Mouse (Mus musculus): ENCODE data around the gene Zfp354b.

GRCm38 (mm10) chr11:50913301-50913700 is 18.1 kb downstream of the Zfp354b start:
- TF ChIP-seq CTCF (IDR thresholded peaks at IDR 0.05; ENCODE audit: insufficient read depth, low read length) (no peak), POLR2A (IDR thresholded peaks at IDR 0.05; ENCODE audit: borderline replicate concordance, extremely low read depth, low read depth, low read length) (no peak)

Measured in lung, adult 2 months (tissue).